Mouse (Mus musculus) skeletal muscle tissue, adult 2 months (tissue): Measurements from ENCODE around the gene Syt5.
"Not testable (repeated sequence)": the region's sequence is repeated elsewhere in the genome, so short reads cannot be mapped to it uniquely, and the experiment has no call there.

Experiments used
- DNase-seq: peaks from one replicate; pipeline ENCODE4 v3.0.0-alpha.2; 2012; ENCODE audit warnings: low read depth, low spot score

The Syt5 gene

GRCm38 (mm10) chr7:4547221-4547641, at the start of gene Syt5:
Gene Syt5, minus strand, starts transcription at chr7:4547541.
- DNase-seq: no peak

DNA sequence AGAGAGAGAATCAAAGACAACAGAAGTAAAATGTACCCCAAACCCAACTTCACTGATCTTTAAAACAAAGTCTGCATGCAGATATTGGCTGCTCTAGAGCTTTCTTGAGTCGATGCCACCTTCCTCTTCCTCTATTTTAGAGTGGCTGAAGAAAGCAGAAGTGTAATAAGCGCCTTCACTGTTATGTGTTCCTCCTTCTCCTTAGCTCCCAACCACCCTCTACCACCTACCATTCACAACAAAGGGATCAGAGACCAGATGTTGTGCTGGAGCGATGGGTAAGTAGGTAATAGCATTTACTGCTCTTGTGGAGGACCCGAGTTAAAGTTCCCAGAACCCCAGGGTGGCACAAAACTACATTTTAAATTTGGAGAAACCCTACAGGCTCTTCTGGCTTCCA, 49.7 kb upstream of the Syt5 start:
- DNase-seq: not testable (repeated sequence)

DNA sequence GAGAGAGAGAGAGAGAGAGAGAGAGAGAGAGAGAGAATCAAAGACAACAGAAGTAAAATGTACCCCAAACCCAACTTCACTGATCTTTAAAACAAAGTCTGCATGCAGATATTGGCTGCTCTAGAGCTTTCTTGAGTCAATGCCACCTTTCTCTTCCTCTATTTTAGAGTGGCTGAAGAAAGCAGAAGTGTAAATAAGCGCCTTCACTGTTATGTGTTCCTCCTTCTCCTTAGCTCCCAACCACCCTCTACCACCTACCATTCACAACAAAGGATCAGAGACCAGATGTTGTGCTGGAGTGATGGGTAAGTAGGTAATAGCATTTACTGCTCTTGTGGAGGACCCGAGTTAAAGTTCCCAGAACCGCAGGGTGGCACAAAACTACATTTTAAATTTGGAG, 34.1 kb upstream of the Syt5 start:
- not testable (repeated sequence) for DNase-seq

DNA sequence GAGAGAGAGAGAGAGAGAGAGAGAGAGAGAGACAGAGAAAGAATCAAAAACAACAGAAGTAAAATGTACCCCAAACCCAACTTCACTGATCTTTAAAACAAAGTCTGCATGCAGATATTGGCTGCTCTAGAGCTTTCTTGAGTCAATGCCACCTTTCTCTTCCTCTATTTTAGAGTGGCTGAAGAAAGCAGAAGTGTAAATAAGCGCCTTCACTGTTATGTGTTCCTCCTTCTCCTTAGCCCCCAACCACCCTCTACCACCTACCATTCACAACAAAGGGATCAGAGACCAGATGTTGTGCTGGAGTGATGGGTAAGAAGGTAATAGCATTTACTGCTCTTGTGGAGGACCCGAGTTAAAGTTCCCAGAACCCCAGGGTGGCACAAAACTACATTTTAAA, 25.0 kb upstream of the Syt5 start:
- not testable (repeated sequence) for DNase-seq

- DNase-seq: no peak
Measured at GRCm38 (mm10) chr7:4562660-4563059, 15.3 kb upstream of the Syt5 start.

DNA sequence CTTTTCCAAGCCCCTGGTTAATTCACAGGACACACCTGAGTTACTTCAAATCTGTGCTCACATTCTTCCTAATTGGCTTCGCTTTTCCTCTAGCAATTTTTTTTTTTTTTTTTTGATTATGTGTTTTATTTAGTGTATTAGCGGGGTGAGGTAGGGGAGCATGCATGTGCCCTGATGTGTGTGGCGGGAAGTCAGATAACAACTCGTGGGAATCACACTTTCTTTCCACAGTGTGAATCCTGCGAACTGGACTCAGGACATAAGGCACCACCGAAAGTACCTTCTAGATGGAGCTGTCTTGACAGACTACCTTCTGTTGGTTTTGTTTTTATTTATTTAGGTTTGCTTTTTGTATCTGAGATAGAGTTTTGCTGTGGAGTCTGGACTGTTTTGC, 9.8 kb upstream of the Syt5 start:
- DNase-seq: no peak

DNA sequence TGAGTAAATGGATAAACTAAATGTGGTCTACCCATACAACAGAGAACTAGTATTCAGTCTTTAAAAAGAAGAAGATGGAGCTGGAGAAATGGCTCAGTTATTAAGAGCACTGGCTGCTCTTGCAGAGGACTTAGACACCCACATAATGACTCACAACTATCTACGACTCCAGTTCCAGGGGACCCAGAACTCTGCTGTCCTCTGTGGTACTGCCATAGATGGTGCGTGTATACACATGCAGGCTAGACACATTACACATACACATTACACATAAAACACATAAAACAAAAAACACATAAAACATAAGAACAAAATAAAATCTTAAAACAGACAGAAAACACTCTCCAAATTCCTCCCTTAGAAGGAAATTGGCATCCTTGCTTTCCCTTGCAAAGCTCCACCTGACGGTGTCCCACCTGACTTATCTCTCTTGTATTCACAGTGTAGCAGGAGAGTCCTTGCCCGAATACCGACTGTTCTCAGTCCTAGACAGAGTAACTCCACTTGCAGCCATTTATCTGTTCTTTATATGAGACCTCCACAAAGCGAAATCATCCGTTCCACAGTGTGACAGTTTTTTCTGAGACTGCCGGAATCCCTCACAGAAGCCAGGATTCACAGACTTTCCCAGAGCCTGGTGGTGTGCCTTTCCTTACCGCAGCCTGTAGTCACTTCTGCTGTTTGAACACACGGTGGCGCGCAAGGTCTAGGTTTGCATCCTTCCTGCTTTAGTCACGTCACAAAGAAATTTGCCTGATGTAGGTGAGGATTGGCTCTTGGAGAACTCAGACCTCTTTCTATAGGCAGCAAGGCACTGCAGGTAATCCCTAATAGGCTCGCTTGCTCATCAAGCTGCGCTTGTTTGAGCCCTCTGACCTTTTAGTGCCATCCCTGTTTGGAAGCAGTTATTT, 9.2 kb upstream of the Syt5 start:
- peak; percentile 61 for DNase-seq

DNA sequence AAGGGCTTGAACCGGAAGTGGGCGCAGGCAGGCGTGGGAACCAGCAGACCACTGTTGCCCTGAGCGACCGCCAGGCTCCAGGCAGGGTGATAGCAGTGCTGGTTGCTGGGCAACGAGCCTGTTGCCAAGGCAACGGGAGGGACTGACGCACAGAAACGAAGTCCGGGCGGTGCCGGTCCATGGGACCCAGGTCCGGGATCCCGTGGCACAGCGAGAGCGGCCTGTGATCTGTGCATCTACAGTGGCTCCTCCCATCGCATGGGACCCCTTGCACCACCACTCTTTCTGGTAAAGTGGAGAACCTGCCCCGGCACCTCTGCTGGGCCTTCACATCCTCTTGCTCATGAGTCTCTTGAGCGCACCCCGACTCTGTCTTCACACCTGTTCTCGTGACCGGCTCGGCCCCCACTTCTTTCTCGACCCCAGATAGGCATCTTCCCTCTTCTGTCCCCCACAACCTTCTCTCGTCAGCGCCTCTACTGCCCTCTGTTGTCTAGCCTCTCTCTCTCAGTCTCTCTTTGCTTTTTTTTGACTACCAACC, 680 bp downstream of the Syt5 start:
- DNase-seq: no peak

DNA sequence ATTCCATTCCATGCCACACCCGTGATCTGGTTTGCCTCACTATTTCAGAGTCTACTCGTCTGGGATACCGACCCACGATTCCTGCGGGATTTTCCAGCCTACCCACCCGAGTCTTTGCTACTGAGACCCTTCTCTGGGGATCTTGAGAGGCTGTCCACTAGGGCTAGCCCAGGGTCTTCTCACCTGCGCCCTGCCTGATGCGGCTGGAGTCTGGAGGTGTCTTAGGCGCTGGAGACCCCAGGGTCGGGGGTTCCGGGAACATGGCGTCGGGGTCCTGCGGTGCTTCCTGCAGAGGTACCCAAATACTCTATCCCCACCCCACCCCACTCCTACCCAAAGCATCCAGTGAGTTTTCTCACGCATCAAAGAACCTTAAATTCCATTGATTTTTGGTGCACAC, 1.3 kb downstream of the Syt5 start:
- DNase-seq: no peak

- no peak for DNase-seq
Measured at GRCm38 (mm10) chr7:4542013-4542412, 5.3 kb downstream of the Syt5 start.

DNA sequence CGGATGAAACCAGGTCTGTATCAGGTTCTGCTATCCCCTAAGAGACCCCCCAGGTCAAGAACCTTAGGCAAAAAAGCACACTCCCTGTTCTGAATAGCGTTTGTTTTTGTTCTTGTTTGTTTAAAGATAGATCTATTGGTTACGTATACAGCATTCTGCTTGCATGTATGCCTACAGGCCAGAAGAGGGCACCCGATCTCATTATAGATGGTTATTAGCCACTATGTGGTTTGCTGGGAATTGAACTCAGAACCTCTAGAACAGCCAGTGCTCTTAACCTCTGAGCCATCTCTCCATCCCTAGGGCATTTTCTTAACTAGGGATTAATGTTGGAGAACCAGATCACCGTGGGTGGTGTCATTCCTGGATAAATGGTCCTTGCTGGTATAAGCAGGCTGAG, 6.0 kb downstream of the Syt5 start:
- DNase-seq: no peak

- DNase-seq: no peak
Measured at GRCm38 (mm10) chr7:4539019-4539418, 8.3 kb downstream of the Syt5 start.

DNA sequence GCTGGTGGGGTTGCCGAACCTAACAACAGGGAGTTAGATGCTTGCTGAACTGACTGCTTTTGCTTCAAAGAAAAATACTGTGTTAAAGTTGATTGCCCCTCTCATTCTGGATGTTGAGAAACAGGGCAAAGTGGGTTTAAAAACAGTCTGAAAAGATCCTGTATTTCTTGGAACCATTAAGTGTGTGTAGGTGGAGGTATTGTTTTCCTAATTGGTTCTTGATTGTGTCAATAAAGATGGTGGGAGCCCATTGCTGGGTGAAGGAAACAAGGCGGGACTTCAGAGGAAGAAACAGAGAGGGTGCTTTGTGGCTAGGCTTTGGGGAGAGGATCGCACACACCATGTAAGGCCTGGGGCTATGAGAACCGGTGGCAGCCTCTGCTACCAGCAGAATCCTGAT, 10.2 kb downstream of the Syt5 start:
- DNase-seq: no peak

GRCm38 (mm10) chr7:4536369-4536768, 11.0 kb downstream of the Syt5 start:
- no peak for DNase-seq

DNA sequence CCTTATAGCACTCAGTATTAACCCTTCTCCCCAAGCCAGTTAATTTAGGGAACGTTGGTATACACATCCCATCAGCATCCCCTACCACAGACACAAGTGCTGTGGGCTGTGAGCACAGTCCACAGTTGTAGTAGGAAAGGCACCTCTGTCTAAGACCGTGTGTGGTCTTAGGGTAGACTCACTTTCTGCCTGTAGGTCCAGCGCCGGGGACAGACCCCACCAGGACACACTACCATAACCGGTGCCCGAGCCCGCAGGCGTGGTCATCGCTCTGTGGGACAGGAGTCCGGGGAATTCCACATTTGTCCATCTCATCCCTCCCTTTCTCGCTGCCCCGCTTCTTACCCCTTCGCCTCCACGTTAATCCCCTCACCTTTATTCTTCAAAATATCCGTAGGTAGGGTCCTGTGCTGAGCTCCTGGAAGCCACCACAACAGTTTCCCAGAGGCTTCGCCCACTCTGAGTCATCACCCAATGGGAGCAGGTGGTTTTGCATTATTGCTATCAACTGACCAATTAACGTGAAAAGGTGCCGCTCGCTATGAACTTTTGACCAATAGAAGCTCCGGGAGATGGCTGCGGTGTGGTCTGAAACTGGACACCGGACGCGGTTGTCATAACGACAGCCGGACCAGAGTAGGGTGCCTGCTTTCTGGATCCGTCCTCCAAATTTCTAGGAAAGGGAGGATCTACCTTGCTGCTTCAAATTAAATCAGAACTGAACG, 15.2 kb downstream of the Syt5 start, which contains the start of gene Dnaaf3:
Gene Dnaaf3 (minus strand): TSS at position 449 of the 725 bp plus-strand sequence.
- peak; percentile 68 for DNase-seq

- not testable (repeated sequence) for DNase-seq
Measured at GRCm38 (mm10) chr7:4530166-4530565, 17.2 kb downstream of the Syt5 start.

- no peak for DNase-seq
Measured at GRCm38 (mm10) chr7:4527302-4527689, 20.0 kb downstream of the Syt5 start.

GRCm38 (mm10) chr7:4526341-4527301, 20.7 kb downstream of the Syt5 start:
- peak; percentile 71 for DNase-seq

DNA sequence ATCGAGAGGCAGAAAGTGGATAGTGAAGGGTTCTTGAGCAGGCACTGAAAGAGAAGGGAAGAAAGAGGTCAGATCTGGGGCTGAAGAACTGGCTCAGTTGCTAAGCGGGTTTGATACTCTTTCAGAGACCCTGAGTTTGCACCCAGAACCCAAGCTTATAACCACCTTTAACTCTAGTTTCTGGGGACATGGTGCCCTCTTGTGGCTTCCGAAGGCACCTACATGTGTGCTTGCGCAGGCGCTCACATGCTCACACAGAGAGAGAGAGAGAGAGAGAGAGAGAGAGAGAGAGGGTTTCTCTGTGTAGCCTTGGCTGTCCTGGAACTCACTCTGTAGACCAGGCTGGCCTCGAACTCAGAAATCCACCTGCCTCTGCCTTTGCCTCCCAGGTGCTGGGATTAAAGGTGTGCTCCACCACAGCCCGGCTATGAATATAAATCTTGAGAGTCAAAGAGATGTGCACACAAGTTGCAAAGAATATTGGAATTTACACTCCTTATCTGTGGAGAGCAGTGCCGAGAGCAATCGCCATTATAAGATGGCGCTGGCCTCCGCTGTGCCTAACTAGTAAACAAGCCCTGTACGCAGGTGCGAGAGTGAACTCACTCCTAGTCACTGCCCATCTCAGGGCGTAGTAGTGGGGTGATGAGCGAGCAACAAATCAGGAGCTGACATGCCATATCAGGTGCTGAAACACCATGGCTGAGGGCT, 23.0 kb downstream of the Syt5 start, which contains the start of gene Tnni3:
Gene Tnni3 (minus strand): TSS at position 18 of the 711 bp plus-strand sequence.
- not testable (repeated sequence) for DNase-seq
